Comparison of ENCODE assay signal across 26 mouse cellular contexts in genomic region chr10:52671234-52671633, GRCm38 (mm10). TPM values are rescaled to one million over a fixed set of nuclear protein-coding genes. Genes with fewer than 3 reads are reported as not detected.
A peak's percentile ranks its signal among the peaks of the same experiment; 100 is the strongest.
DNase-seq lines count a peak whose midpoint lies in the region; ATAC-seq and TF ChIP-seq lines count a peak whose summit lies in the region.
"Had no signal": no experiment of that assay in that cellular context is flagged by ENCODE, and none has a peak within 500 bp of the region (broad histone marks: within the 10 kb centered on the region; RNA-seq: fewer than 3 reads in every experiment).

No protein-coding gene starts in this region.

- no peak for TF ChIP-seq POLR2A in kidney, adult 2 months (IDR thresholded peaks at IDR 0.05; ENCODE audit: low read depth, low read length)

- H3K9ac ChIP-seq in hindbrain, embryonic 13.5 days: no peak overlapping the region
- no peak overlapping the region for H3K9ac ChIP-seq in hindbrain, embryonic 16.5 days (ENCODE audit: low read depth, low read length)
- H3K9ac ChIP-seq: embryonic facial prominence, embryonic 12.5 days; heart, embryonic 15.5 days; liver, embryonic 13.5 days had no signal

- ATAC-seq in hindbrain, embryonic 13.5 days (ENCODE audit: low FRiP score): 0 out of 2 replicates have a peak, but pooled peaks have one; percentile 57
- ATAC-seq in hindbrain, embryonic 16.5 days: no peak
- ATAC-seq: inflammation-experienced regulatory T-cells, adult 6 months; midbrain, embryonic 16.5 days had no signal

- no peak overlapping the region for H3K4me3 ChIP-seq in hindbrain, embryonic 13.5 days
- H3K4me3 ChIP-seq in hindbrain, embryonic 16.5 days (ENCODE audit: low read length): no peak overlapping the region
- H3K4me3 ChIP-seq in kidney, adult 2 months (ENCODE audit: insufficient read depth, low read depth, low read length): no peak overlapping the region
- H3K4me3 ChIP-seq: embryonic facial prominence, embryonic 12.5 days; erythroblast, embryonic 14.5 days; gastrocnemius, adult 2 months; heart, embryonic 15.5 days; liver, embryonic 13.5 days had no signal

- H3K36me3 ChIP-seq in hindbrain, embryonic 13.5 days: no peaks in the 10 kb centered on the region
- H3K36me3 ChIP-seq in hindbrain, embryonic 16.5 days (ENCODE audit: control insufficient read depth, insufficient read depth, low read length): no peaks in the 10 kb centered on the region
- H3K36me3 ChIP-seq in kidney, adult 2 months (ENCODE audit: control insufficient read depth, insufficient read depth, low read length): no peaks in the 10 kb centered on the region
- H3K36me3 ChIP-seq: embryonic facial prominence, embryonic 12.5 days; heart, embryonic 15.5 days; liver, embryonic 13.5 days had no signal

- H3K4me2 ChIP-seq in hindbrain, embryonic 13.5 days: no peak overlapping the region
- H3K4me2 ChIP-seq in hindbrain, embryonic 16.5 days (ENCODE audit: low read length): no peak overlapping the region
- H3K4me2 ChIP-seq: embryonic facial prominence, embryonic 12.5 days; heart, embryonic 15.5 days; liver, embryonic 13.5 days had no signal

- H3K4me1 ChIP-seq in hindbrain, embryonic 13.5 days (replicated peaks): peaks cover 4% of the 10 kb centered on the region; the same call in 1 of the 2 replicates
- H3K4me1 ChIP-seq in hindbrain, embryonic 16.5 days (ENCODE audit: control insufficient read depth, insufficient read depth, low read depth, low read length): no peaks in the 10 kb centered on the region
- H3K4me1 ChIP-seq in kidney, adult 2 months (ENCODE audit: control insufficient read depth, insufficient read depth, low read length): no peaks in the 10 kb centered on the region
- H3K4me1 ChIP-seq: embryonic facial prominence, embryonic 12.5 days; heart, embryonic 15.5 days; liver, embryonic 13.5 days had no signal

- H3K27me3 ChIP-seq in hindbrain, embryonic 13.5 days: no peaks in the 10 kb centered on the region
- no peaks in the 10 kb centered on the region for H3K27me3 ChIP-seq in hindbrain, embryonic 16.5 days (replicated peaks; ENCODE audit: control insufficient read depth, insufficient read depth, low read length)
- H3K27me3 ChIP-seq in kidney, adult 2 months (replicated peaks; ENCODE audit: control insufficient read depth, insufficient read depth, low read length): no peaks in the 10 kb centered on the region
- H3K27me3 ChIP-seq: embryonic facial prominence, embryonic 12.5 days; heart, embryonic 15.5 days; liver, embryonic 13.5 days had no signal

- H3K27ac ChIP-seq in hindbrain, embryonic 13.5 days: no peak overlapping the region
- H3K27ac ChIP-seq in hindbrain, embryonic 16.5 days (ENCODE audit: low read depth, low read length): no peak overlapping the region
- no peak overlapping the region for H3K27ac ChIP-seq in kidney, adult 2 months (ENCODE audit: insufficient read depth, low read depth, low read length)
- H3K27ac ChIP-seq: embryonic facial prominence, embryonic 12.5 days; gastrocnemius, adult 2 months; heart, embryonic 15.5 days; kidney, postnatal 0 days; liver, embryonic 13.5 days; stomach, postnatal 0 days had no signal

- no peak for TF ChIP-seq CTCF in kidney, adult 2 months (conservative IDR thresholded peaks at IDR 0.05; ENCODE audit: insufficient read depth, insufficient read length, low read depth, low read length)

- H3K9me3 ChIP-seq in hindbrain, embryonic 13.5 days: no peaks in the 10 kb centered on the region
- no peaks in the 10 kb centered on the region for H3K9me3 ChIP-seq in hindbrain, embryonic 16.5 days (ENCODE audit: control insufficient read depth, low read length)
- H3K9me3 ChIP-seq: embryonic facial prominence, embryonic 12.5 days; heart, embryonic 15.5 days; liver, embryonic 13.5 days had no signal

- peak; percentile 8 for DNase-seq in cerebellum, postnatal 10 days
- DNase-seq in cerebellum, postnatal 25 days: no peak
- DNase-seq in retina, postnatal 1 day: peak; percentile 81
- no peak for DNase-seq in retina, embryonic 14.5 days (ENCODE audit: low spot score)
- no peak for DNase-seq in kidney, adult 2 months
- DNase-seq in spleen, postnatal 10 days (ENCODE audit: low spot score in 2 of 2): no peak
- DNase-seq: adrenal gland, postnatal 14 days; cerebellum, adult 9-10 months; gastrocnemius, adult 2 months; heart, postnatal 36 days; kidney, adult 18-20 months; layer of hippocampus, adult 9-11 months; liver, embryonic 13.5 days; lung, adult 2 months; lung, postnatal 14 days; thymus, adult 2 months; thymus, postnatal 4 days had no signal

RNA-seq across cellular contexts. Expression of gene Slc35f1, which starts 19.1 kb away (rescaled TPM):
- polyA plus RNA-seq in hindbrain, embryonic 13.5 days (2015; fragmentation: Nextera tagmentation; extraction: Ambion mirVana): 28.9 and 31.6 TPM in 2 replicates
- 36.2 and 38.7 TPM in 2 replicates for polyA plus RNA-seq in hindbrain, embryonic 16.5 days (2015; fragmentation: Nextera tagmentation; extraction: Ambion mirVana)
- polyA plus RNA-seq in kidney, adult 2 months (2012; rRNA removed): 2.6 and 2.9 TPM in 2 replicates
- polyA plus RNA-seq: erythroblast, embryonic 14.5 days; inflammation-experienced regulatory T-cells, adult 6 months had no signal

Comparison
In these comparisons a context has a peak if more than half of its experiments do, and no peak if none do; other contexts are left out.
1. DNase-seq: peak in cerebellum, postnatal 10 days (2 of 2) and retina, postnatal 1 day (single experiment); none in cerebellum, postnatal 25 days (0 of 2), retina, embryonic 14.5 days (single experiment), kidney, adult 2 months (single experiment) and spleen, postnatal 10 days (0 of 2).